Mouse (Mus musculus) limb, embryonic 13.5 days (tissue): Measurements from ENCODE around the gene Gm156. TPM values are rescaled to one million over a fixed set of nuclear protein-coding genes. Genes with fewer than 3 reads are reported as not detected.

Experiments
- polyA plus RNA-seq: library from polyadenylated mRNA; unstranded; fragments of >200 nt; fragmentation: Nextera tagmentation; extraction: Ambion mirVana; gene quantifications from 2 replicates; pipeline ENCODE4 v1.2.1, GENCODE M21; 2015

Gene Gm156
- polyA plus RNA-seq, 1 experiment from 2014 or later: not detected

Other genes starting within 250 kb of the Gm156 start
- not detected in 2 replicates for gene Klre1, start 206.4 kb downstream of the Gm156 start, polyA plus RNA-seq
- gene Klrd1, start 192.5 kb downstream of the Gm156 start, polyA plus RNA-seq: 0.26 TPM in 1 of 2 replicates, not detected in the other
- 0.04 and 0.18 TPM in 2 replicates for gene Klrk1, start 160.4 kb downstream of the Gm156 start, polyA plus RNA-seq
- not detected in 2 replicates for gene Klrc3, start 140.9 kb downstream of the Gm156 start, polyA plus RNA-seq
- gene Klrc2, start 123.6 kb downstream of the Gm156 start, polyA plus RNA-seq: not detected in 2 replicates
- gene Klrc1, start 105.3 kb downstream of the Gm156 start, polyA plus RNA-seq: not detected in 2 replicates
- gene Klri1, start 67.1 kb downstream of the Gm156 start, polyA plus RNA-seq: not detected in 2 replicates
- not detected in 2 replicates for gene Klri2, start 43.8 kb downstream of the Gm156 start, polyA plus RNA-seq
- not detected in 2 replicates for gene Gm17631, start 78.4 kb upstream of the Gm156 start, polyA plus RNA-seq
- not detected in 2 replicates for gene Klra17, start 92.4 kb upstream of the Gm156 start, polyA plus RNA-seq
- gene Klra5, start 133.4 kb upstream of the Gm156 start, polyA plus RNA-seq: not detected in 2 replicates
- not detected in 2 replicates for gene Klra6, start 242.7 kb upstream of the Gm156 start, polyA plus RNA-seq